Mouse (Mus musculus) limb, embryonic 10.5 days (tissue): ENCODE measurements at regions not wholly inside any gene's neighbourhood (a gene's known extent, or its start where the extent isn't known, plus 50 kb on each side); places are given as distances from the start of the nearest gene placed in this dataset.

Experiments
- DNase-seq: peaks from one replicate; pipeline ENCODE4 v3.0.0-alpha.2; 2017; ENCODE audit warnings: low spot score
- H3K27ac ChIP-seq: fragments of 300-500 bp; sonication (generic); 2 replicates; pipeline ENCODE4 v1.5.1; 2016; ENCODE audit warnings: mild to moderate bottlenecking
- H3K27me3 ChIP-seq: fragments of 300-500 bp; sonication (generic); 2 replicates; pipeline ENCODE4 v1.6.1; 2016; ENCODE audit warnings: low read depth, mild to moderate bottlenecking; ENCODE audit not compliant: poor library complexity, severe bottlenecking
- H3K36me3 ChIP-seq: fragments of 300-500 bp; sonication (generic); 2 replicates; pipeline ENCODE4 v1.6.1; 2016; ENCODE audit warnings: mild to moderate bottlenecking, moderate library complexity
- H3K4me1 ChIP-seq: fragments of 300-500 bp; sonication (generic); 2 replicates; pipeline ENCODE4 v1.6.1; 2016
- H3K4me3 ChIP-seq: fragments of 300-500 bp; sonication (generic); 2 replicates; pipeline ENCODE4 v1.5.1; 2016; ENCODE audit warnings: mild to moderate bottlenecking, moderate library complexity
- H3K9me3 ChIP-seq: fragments of 300-500 bp; sonication (generic); replicated peaks from 2 replicates; pipeline ENCODE4 v1.6.1; 2016; ENCODE audit warnings: mild to moderate bottlenecking
- WGBS: fragments of 180-500 bp; shearing (Covaris S2); methylation state at CpG from one replicate; pipeline ENCODE4 v1.1.7; 2016; 5-methylcytosine and 5-hydroxymethylcytosine counted together

- Histone ChIP-seq H3K4me1 (peaks cover 12% of the 10 kb centered on the region), H3K4me3 (no peak overlapping the region), H3K9me3 (no peaks in the 10 kb centered on the region), H3K36me3 (no peaks in the 10 kb centered on the region), H3K27me3 (no peaks in the 10 kb centered on the region), H3K27ac (no peak overlapping the region)
- whole genome bisulfite sequencing: 44% methylated on average over 7 of the region's 7 CpGs
- DNase-seq: no peak
These were observed 54.0 kb upstream of the Enpep start for GRCm38 (mm10) chr3:129386522-129386921.

- H3K27me3 ChIP-seq: no peaks in the 10 kb centered on the region
- no peak overlapping the region for H3K4me3 ChIP-seq
- H3K27ac ChIP-seq: no peak overlapping the region
- no peaks in the 10 kb centered on the region for H3K36me3 ChIP-seq
- no peak for DNase-seq
- 95% methylated on average over 11 of the region's 11 CpGs for WGBS
- peaks cover 28% of the 10 kb centered on the region for H3K4me1 ChIP-seq
- peaks cover 2% of the 10 kb centered on the region; the same call in 1 of the 2 replicates for H3K9me3 ChIP-seq
These were observed 58.0 kb upstream of the Enpep start for GRCm38 (mm10) chr3:129390506-129390905.

- Histone ChIP-seq H3K4me3 (no peak overlapping the region), H3K36me3 (no peaks in the 10 kb centered on the region), H3K27ac (no peak overlapping the region), H3K9me3 (peaks cover 2% of the 10 kb centered on the region; the same call in 1 of the 2 replicates), H3K4me1 (peaks cover 18% of the 10 kb centered on the region), H3K27me3 (no peaks in the 10 kb centered on the region)
- no peak for DNase-seq
- WGBS: 57% methylated on average over 14 of the region's 14 CpGs
These were observed 59.6 kb upstream of the Enpep start for GRCm38 (mm10) chr3:129391888-129392813.

- Histone ChIP-seq H3K4me3 (no peak overlapping the region), H3K36me3 (no peaks in the 10 kb centered on the region), H3K27me3 (no peaks in the 10 kb centered on the region), H3K27ac (peak overlapping the region; percentile 14; the same call in 1 of the 2 replicates), H3K4me1 (peaks cover 16% of the 10 kb centered on the region; the same call in 1 of the 2 replicates), H3K9me3 (peaks cover 2% of the 10 kb centered on the region; the same call in 1 of the 2 replicates)
- no peak for DNase-seq
- whole genome bisulfite sequencing: 84% methylated on average over 23 of the region's 23 CpGs
These were observed 60.6 kb upstream of the Enpep start for GRCm38 (mm10) chr3:129392814-129393804.

- no peak overlapping the region for H3K27ac ChIP-seq
- 57% methylated on average over 4 of the region's 4 CpGs for WGBS
- H3K4me3 ChIP-seq: no peak overlapping the region
- no peak for DNase-seq
- H3K36me3 ChIP-seq: no peaks in the 10 kb centered on the region
- peaks cover 8% of the 10 kb centered on the region; the same call in 1 of the 2 replicates for H3K4me1 ChIP-seq
- H3K9me3 ChIP-seq: peaks cover 2% of the 10 kb centered on the region; the same call in 1 of the 2 replicates
- no peaks in the 10 kb centered on the region for H3K27me3 ChIP-seq
These were observed 65.0 kb upstream of the Enpep start for GRCm38 (mm10) chr3:129397481-129397880.

- no peaks in the 10 kb centered on the region for H3K4me1 ChIP-seq
- no peaks in the 10 kb centered on the region for H3K27me3 ChIP-seq
- DNase-seq: no peak
- WGBS: 83% methylated on average over 12 of the region's 12 CpGs
- no peak overlapping the region for H3K27ac ChIP-seq
- no peaks in the 10 kb centered on the region for H3K9me3 ChIP-seq
- H3K4me3 ChIP-seq: no peak overlapping the region
- H3K36me3 ChIP-seq: no peaks in the 10 kb centered on the region
These were observed 67.8 kb upstream of the Enpep start for GRCm38 (mm10) chr3:129400092-129400924.

- H3K27ac ChIP-seq: no peak overlapping the region
- no peak for DNase-seq
- 90% methylated on average over 13 of the region's 13 CpGs for WGBS
- no peak overlapping the region for H3K4me3 ChIP-seq
- no peaks in the 10 kb centered on the region for H3K27me3 ChIP-seq
- H3K36me3 ChIP-seq: no peaks in the 10 kb centered on the region
- H3K4me1 ChIP-seq: peaks cover 20% of the 10 kb centered on the region
- H3K9me3 ChIP-seq: no peaks in the 10 kb centered on the region
These were observed 79.0 kb upstream of the Enpep start for GRCm38 (mm10) chr3:129411389-129412054.

- no peak for DNase-seq
- peaks cover 20% of the 10 kb centered on the region for H3K4me1 ChIP-seq
- no peak overlapping the region for H3K4me3 ChIP-seq
- peak overlapping the region; percentile 50; the same call in 1 of the 2 replicates for H3K27ac ChIP-seq
- no peaks in the 10 kb centered on the region for H3K9me3 ChIP-seq
- no peaks in the 10 kb centered on the region for H3K27me3 ChIP-seq
- no peaks in the 10 kb centered on the region for H3K36me3 ChIP-seq
- 48% methylated on average over 11 of the region's 11 CpGs for WGBS
These were observed 79.8 kb upstream of the Enpep start for GRCm38 (mm10) chr3:129412126-129412960.

GRCm38 (mm10) chr3:129412961-129413246, 80.4 kb upstream of the Enpep start:
- H3K27me3 ChIP-seq: no peaks in the 10 kb centered on the region
- H3K27ac ChIP-seq: peak overlapping the region; percentile 61; the same call in 1 of the 2 replicates
- no peaks in the 10 kb centered on the region for H3K9me3 ChIP-seq
- no peak for DNase-seq
- H3K4me3 ChIP-seq: no peak overlapping the region
- WGBS: 90% methylated on average over 8 of the region's 8 CpGs
- H3K4me1 ChIP-seq: peaks cover 20% of the 10 kb centered on the region
- no peaks in the 10 kb centered on the region for H3K36me3 ChIP-seq

- H3K4me1 ChIP-seq: peaks cover 20% of the 10 kb centered on the region
- H3K27ac ChIP-seq: no peak overlapping the region
- WGBS: 62% methylated on average over 5 of the region's 5 CpGs
- no peaks in the 10 kb centered on the region for H3K9me3 ChIP-seq
- H3K4me3 ChIP-seq: no peak overlapping the region
- H3K36me3 ChIP-seq: no peaks in the 10 kb centered on the region
- no peaks in the 10 kb centered on the region for H3K27me3 ChIP-seq
- DNase-seq: no peak
These were observed 83.1 kb upstream of the Enpep start for GRCm38 (mm10) chr3:129415656-129416055.

GRCm38 (mm10) chr3:129416337-129416736, 83.8 kb upstream of the Enpep start:
- Histone ChIP-seq H3K27me3 (no peaks in the 10 kb centered on the region), H3K4me3 (no peak overlapping the region), H3K27ac (no peak overlapping the region), H3K9me3 (no peaks in the 10 kb centered on the region), H3K4me1 (peaks cover 20% of the 10 kb centered on the region), H3K36me3 (no peaks in the 10 kb centered on the region)
- DNase-seq: no peak
- 83% methylated on average over 9 of the region's 9 CpGs for WGBS
